Mouse (Mus musculus) urinary bladder, adult 2 months (tissue): ENCODE results near the gene Klf2. TPM values are rescaled to one million over a fixed set of nuclear protein-coding genes. Genes with fewer than 3 reads are reported as not detected.

Experiments used
- DNase-seq: peaks from one replicate; pipeline ENCODE4 v3.0.0; 2022; ENCODE audit warnings: low spot score
- polyA plus RNA-seq: library from polyadenylated mRNA; depleted of rRNA; stranded (reverse); fragments of >200 nt; gene quantifications from 2 replicates; pipeline ENCODE4 v1.2.3, GENCODE M21; 2012

The Klf2 gene
- polyA plus RNA-seq, 1 experiment = 32.4 TPM

DNA sequence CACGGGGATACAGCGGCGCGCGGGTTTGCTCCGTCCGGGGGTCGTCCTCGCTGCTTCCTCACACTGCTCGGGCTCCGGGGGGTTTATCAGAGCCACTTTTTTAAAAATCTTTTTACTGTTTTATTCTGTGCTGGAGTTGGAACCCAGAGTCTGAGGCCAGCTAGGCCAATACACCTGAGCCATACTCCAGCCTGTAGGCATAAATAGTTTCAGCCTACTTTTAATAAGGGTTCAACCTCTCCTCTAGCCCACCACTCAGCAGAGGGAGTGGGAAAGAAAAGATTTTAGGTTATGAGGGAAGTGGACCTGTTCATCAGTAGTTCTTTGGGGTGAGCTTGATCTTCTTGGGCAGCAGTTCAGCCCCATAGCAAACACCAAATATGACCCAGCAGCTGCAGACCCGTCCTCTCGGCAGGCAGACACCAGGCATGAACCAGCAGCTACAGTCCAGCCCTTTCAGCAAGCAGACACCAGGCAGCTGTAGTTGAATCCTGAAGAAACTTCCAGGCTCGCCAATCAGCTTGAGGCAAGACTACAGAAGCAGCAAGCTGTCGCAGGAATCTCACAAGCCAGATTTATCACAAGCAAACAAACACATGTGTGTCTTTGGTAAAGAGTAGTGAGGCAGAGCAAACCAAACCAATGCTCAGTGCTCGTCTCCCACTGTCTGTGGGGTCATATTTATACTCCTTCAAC, 13.5 kb upstream of the Klf2 start, which contains the start of gene Gm10282:
TSS of gene Gm10282 (minus strand) at position 51 of the 696 bp plus-strand sequence.
- DNase-seq = no peak

DNA sequence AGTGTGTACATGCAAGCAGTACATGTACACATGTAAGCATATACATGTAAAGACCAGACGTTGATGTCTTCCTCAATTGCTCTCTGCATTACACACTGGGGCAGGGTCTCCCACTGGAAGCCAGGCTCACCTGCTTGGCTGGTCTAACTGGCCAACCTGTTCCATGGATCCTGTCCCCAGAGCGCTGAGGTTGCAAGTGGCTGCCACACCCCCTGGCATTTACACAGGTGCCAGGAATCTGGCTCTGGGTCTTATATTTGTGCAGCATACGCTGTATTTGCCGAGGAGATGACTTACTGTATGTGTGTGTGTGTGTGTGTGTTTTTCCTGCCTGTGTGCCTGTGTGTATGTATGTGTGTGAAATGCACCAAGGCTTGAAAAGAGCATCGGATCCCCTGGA, 11.9 kb upstream of the Klf2 start:
- no peak for DNase-seq

DNA sequence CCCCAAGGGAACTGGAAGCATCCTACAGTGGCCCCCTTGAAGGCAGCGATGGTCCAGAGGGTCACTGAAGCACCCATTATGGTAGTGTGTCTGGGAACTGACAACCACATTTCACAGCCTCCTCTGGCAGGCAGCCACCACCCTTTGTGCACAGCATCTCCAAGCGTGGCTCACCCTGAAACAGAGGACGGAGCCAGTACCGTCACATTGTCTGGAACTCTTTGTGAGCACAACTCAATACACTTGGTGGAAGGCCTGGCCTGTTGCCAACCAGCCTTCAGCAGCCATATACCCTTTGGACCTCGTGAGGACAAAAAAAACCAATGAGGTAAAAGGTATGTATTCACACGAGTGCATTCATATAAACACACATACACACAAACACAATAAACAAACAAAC, 10.6 kb upstream of the Klf2 start:
- DNase-seq = no peak

DNA sequence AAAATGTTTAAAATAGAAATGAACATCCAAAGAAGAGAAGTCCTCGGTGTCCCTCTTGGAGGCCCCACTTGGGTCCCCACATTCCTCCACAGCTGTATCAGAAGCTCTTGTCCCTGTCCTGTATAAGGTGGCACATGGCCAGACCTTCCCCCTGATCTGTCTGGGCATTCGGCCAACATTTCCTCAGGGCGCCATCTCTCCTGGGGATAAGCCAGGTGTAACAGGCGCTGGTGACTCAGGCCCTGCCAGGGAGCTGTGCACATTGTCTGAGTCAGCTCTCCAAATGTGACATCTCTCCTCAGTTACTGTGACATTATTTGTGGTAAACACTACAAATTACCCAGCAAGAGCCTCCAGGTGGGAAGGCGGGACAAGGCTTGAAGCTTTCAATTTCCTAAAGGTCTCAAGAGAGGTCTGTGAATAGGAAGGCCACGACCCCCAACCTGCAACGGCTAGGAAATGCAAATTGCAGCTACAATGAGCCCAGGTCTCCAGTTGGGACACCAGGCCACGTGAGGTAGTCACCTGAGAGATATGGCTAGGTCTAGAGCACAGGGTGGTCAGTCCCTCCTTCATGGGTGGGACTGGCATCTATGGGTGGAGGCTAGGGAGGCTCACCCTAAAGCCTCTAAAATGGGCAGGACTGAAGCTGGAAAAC, 7.9 kb upstream of the Klf2 start:
- no peak for DNase-seq

DNA sequence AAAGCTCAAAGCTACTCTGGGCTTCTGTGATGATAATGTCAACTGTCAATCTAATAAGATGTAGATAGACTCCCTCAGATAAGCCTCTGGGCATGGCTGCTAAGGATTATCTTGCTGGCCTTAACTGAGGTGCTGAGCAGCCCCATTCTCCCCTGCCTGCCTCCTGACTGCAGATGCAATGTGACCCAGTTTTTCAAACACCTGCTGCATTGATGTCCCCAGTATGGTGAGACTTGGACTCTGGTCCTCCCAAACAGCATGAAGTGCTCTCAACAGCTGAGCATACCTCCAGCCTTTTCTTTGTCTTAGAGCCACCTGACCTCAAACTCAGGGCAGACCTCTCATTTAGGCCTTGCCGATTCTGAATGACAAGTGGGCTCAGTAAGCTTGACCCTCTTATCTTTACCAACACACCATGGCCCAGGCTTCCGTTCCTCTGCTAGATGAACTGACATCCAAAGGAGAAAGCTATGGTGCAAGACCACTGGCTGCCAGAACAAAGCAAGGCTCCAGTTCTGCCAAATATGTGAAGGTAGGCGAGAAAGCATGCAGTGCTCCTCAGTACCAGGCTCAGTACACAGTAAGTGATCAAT, 5.8 kb upstream of the Klf2 start:
- no peak for DNase-seq

DNA sequence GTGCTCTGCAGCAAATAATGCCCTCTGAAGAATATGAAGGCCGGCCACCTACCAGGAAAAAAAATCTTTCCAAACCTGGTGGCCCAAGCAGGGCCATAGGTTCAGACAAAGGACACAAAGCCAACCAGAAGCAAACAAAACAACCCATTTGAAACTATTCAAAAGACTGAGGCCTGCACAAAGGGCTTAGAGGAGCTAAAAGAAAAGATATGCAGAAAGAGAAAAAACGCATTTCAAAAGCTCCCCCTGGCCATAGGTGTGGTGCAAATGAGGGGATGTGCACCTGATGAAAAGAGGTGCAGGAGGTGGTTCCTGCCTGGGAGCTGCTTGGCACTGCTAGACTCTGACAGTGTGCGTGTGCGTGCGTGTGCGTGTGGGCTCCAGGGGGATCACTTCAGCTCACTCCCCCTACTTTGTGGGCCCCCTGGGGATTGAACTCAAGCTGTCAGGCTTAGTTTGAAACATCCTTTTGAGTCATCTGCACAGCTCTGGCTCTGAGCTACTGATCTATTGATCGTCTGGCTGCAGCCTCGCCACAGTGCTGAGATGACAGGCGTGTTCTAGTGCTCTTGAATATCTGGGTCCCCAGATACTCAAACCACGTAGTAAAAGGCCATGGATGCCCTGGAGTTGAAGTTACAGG, 2.7 kb upstream of the Klf2 start:
- no peak for DNase-seq

DNA sequence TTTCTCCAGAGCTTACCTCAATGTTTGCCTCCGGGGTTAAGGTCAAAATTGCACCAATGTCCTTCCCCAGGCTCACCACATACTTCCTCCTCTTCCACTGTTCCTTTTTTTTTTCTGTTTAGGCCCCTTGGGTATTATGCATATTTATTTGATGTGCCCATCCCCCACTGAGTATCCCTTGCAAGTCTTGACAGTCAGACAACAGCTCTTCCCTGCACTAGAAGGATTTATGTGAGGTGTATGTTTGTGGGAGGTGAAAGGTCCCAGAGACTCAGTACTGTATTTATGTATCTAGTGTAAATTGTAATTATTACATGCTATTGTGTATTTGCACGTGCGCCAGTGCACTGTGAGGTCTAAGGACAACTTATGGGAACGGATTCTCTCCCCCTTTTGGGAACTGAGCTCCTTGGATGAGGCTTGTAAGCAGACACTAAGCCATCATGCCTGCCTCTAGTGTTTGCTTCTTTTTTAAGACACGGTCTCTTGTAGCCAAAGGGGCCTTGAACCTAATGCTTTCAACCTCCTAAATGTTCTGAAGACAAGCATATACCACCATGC, 1.0 kb upstream of the Klf2 start:
- DNase-seq = no peak

DNA sequence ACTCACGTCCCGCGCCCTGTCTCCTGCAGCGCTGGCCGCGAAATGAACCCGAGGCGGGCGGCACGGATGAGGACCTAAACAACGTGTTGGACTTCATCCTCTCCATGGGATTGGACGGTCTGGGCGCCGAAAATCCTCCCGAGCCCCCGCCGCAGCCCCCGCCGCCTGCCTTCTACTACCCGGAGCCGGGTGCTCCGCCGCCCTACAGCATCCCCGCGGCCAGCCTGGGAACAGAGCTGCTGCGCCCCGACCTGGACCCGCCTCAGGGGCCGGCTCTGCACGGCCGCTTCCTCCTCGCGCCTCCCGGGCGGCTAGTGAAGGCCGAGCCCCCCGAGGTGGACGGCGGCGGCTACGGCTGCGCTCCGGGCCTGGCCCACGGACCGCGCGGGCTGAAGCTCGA, 564 bp downstream of the Klf2 start:
- peak; percentile 42 for DNase-seq

DNA sequence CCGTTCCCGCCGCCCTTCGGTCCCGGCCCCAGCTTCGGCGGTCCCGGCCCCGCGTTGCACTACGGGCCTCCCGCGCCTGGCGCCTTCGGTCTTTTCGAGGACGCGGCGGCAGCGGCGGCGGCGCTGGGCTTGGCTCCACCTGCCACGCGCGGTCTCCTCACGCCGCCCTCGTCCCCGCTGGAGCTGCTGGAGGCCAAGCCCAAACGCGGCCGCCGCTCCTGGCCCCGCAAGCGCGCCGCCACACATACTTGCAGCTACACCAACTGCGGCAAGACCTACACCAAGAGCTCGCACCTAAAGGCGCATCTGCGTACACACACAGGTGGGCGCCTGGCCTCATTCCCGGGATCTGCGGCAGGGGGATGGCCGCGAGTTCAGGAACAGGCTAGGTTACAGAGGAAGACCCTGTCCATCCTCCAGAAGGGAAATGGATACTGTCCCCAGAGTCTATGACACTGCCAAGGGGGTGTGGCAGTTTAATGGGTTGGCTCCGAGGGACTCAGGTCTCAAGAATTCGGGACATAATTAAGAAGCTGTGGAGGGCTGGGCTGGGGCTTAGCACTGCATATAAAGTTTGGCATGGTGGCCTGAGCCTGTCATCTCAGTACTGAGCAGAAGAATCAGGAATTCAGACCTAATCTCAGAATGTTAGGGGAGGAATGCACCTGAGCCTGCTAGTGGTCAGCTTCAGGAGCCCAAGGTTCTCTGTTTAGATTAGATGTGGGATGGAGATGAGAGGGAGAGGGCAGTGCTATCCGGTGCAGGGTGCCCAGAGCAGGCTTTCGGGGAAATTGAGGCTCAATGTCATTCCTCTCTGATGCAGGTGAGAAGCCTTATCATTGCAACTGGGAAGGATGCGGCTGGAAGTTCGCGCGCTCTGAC, 1.3 kb downstream of the Klf2 start:
- DNase-seq = peak; percentile 32

DNA sequence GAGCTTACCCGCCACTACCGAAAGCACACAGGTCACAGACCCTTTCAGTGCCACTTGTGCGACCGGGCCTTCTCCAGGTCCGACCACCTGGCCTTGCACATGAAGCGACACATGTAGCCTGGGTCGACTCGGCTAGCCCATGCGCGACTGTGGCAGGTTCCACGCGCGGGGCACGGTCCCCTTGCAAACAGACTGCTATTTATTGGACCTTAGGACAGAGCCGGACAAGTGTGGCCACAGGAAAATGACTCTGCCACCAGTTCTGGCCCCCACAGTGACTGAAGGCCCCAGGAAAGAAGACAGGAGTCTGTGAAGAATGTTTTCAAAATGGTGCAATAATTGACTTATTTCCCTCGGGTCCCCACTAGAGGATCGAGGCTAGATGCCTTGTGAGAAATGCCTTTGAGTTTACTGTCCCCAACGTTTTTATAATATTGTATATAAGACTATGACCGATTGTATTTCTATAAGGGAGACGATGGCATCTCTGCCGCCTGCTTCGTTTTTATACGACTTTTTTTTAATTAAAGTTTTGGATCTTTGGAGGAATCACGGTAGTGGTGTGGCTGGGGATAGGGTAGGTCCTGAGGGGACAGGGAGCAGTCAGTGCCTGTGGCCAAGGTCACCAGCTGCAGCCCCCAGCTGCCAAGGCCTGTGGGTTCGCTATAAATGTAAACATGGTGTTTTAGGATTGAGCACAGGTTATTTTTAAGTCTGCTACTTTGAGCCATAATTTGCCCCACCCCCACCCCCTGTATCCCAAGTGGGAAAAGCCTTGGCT, 2.2 kb downstream of the Klf2 start:
- DNase-seq = no peak

DNA sequence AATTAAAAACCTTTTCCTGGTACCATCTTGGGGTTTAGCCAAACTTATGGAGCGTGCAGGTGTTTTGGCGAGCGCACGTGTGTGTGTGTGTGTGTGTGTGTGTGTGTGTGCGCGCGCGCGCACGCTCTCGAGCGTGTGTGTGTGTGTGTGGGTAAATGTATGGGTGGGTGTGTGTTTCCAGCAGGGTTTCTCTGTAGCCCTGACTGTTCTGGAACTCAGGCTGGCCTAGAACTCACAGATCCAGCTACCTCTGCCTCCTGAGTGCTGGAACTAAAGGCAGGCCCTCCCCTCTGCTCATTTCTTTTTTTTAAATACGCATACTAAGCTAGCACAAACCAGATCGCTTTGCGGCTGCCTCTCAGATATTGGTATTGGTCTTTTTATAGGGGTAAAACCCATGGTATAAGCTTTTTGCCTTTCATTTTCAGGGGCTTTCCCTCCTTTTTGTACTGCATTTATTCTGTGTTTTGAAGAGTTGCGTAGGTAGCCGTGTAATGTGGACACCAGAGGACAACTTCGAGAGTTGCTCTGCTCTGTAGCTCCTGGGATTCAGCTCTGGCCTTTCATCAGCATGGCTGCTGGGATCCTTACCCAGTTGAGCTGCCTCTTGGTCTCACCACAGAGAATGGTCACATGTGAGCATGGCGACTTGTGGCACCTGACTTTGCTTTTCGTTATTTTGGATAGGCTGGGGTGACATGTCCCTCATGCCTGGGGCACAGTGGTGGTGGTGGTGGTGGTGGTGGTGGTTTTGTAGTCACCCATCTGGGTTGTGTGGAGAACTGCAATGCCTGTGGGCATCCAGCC, 3.0 kb downstream of the Klf2 start:
- no peak for DNase-seq

DNA sequence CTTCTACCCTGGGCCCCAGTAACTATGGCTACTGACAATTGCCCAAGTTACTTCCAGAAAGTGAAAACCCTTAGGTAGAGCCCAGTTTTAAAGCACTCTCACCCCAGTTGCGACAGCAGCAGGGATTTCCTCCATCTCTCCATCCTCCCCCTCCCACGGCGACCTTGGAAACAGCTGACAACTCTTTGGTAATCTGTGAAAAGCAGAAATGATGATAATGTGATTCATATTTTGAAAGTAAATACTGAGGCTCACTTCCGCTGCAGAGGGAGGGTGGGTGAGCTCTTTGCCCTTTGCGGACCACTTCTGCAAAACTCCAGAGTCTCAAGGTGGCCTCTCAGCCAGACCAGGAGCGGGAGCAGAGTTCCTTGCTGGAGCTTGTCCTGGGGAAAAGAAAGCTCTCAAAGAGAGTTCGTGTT, 3.6 kb downstream of the Klf2 start:
- no peak for DNase-seq

DNA sequence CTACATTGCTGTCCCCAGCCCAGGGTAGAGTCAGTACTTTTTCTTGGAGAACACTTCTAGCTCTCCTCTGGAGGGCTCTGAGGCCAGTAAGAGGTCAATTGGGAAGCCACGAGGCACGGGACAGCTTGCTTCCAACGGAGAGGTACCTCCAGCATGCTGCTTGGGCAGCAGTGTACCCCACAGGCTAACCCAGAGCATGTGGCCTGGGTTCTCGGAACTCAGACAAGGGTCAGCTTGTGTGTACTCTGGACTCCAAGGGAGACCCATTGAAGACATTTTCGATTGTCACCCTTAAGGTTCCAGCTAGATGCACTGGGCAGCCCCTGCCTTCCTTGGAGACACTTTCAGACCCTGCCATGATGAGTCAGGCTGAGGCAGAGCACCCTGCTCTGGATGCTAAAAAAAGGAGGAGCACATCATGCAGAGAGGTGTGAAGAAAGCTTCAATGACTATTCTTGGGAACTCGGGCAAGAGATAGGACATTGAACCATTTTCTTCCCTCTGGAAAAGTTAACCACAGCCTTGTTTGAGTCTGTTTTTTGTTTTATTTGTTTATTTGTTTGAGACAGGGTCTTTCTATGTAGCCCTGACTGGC, 4.4 kb downstream of the Klf2 start:
- DNase-seq = no peak

DNA sequence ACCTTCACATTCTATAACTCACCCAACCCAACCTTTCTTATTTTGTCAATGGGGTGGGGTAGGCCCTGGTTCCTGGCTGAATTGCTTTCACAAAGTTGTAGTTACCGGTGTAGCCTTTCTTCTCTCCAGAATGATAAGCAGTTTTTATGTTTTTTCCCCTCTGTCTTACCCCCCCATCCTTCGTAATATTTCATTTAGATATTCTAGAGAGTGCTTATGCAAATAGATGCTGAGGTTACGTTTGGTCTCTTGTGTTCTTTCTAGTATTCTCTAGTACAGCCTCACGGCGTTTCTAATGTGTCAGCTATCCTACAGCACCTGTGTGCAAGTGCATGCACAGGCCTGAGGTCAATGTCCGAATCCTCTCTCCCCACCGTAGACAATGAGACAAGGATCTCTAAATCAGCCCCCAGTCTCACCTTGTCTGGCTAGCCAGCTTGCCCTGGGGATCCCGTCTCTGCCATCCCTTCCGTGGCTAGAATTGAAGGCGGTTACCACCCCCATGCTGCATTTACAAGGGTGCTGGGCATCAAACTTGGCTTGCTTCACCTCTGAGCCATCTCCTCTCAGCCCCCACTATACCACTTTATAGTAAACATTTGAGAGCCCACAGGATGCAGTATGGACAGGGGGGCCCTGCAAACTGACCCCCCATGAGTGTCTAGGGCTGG, 5.3 kb downstream of the Klf2 start:
- DNase-seq = no peak

DNA sequence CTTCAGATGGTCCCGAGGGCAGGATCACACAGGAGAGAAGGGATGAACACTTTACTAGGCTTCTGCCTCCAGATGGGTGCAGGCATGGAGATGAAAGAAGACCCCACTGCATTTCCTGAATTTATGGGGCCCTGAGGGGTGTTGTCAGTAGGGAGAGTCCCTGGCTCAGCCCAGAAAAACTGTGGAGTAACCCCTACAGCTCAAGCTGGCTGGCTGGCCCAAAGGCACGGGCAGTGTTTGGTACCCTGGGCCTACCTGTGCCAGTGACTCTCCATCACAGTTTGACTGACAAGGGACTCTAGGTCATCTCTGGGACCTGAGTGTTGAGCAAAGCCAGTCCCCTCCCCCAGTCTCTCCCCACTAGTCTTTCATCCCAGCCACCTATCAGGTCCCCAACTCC, 5.9 kb downstream of the Klf2 start:
- no peak for DNase-seq

DNA sequence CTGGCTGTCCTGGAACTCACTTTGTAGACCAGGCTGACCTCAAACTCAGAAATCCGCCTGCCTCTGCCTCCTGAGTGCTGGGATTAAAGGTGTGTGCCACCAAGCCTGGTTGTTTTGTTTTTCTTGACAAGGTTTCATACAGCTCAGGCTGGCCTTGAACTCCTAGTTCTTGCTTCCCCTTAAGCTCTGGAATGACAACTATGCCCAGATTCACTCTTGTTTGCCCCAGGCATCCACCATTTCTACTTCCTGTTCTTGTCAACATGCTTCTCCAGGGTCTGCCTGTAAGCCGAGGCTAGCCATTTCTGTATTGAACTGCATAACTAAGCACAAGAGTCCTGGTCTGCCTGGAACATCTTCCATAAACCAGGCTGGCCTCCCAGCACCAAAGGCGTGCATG, 10.3 kb downstream of the Klf2 start:
- DNase-seq = no peak

DNA sequence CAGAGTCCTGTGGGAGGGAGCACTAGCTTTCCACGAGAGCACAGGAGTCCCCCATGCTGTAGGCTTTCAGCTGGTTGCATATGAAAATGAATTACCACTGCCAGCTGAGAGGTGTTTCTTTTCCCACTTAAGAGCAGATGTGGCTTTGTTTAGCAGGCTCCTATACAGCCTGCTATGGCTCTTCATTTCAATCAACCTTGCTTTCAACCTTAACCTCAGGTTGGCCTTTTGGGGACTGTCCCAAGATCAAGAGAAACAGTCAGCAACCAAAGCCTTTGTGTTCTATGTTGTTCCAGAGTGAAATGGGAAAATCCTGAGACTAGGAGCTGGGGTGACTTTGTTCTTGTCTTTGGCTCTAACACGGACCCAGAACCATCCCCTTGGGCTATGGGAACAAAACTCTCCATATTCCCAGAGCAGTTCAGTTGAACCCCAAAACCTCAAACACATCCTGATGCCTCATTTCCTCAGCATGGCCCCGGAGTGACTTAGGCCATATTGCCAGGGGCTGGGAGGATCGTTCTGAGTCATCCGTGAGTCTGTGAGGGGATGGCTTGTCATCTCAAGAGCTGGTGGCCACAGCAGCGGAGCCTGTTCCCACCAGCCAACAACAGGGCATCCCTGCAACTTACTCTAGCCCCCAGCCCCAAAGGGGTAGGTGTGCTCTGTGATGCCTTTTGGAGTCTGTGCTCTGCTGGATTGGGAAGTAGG, 12.1 kb downstream of the Klf2 start:
- no peak for DNase-seq

DNA sequence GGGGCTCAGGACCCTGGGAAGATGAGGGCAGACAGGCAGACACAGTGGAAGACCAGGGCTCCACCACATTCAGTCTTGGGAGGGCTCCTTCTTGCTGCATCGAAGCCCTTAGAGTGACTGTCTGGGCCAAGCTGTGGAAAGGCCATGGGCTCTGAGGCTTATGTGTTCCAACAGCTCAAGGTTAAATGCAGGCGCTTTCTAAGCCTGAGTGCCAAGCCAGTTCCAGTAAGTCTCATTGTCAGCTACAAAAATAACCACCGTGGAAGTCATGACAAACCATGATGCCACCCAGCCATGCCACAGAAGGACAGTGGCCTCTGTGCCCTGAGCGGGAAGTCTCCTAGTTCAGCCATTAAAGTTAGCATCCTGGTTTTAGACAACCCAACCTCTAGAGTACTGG, 12.8 kb downstream of the Klf2 start:
- no peak for DNase-seq
